Mouse (Mus musculus): ENCODE data around the gene Ttc7b. TPM values are rescaled to one million over a fixed set of nuclear protein-coding genes. Genes with fewer than 3 reads are reported as not detected.

Ttc7b gene
- total and polyA plus RNA-seq, 3 experiments: 11.7 to 23.7 TPM; not detected in 1

DNA sequence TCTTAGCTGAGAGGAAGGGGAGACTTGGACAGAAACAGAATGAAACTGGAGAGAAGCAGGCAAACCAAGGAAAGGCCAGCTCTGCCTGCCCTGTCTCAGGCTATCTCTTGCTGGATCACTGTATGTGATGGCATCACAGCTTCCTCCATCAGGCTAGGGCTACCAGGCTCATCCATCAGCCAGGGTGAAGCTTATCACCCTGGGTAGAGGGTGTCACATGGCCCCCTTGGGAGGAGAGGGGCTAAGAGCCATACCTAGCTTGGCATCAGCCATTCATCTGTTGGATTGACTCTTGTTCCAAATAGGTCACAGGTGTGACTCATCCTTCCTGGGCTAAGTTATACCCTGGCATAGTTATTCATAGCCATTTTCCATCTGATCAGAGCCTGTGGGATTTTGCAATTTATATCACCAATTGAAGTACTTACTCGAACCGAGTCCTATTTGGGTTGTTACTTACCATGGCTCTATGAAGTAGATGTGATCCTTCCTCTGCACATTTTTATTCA is 265.1 kb downstream of the Ttc7b start:
- peaks cover 0 to 1% of the 10 kb centered on the region in 2 experiments; a peak in 2 of 4 replicates for H3K27me3 ChIP-seq (ENCODE audit: control insufficient read depth in 1 of 2, insufficient read depth in 2 of 2, low read length in 2 of 2)
- H3K36me3 ChIP-seq (ENCODE audit: control insufficient read depth in 1 of 2, insufficient read depth in 2 of 2, low read length in 2 of 2): no peaks in the 10 kb centered on the region
- H3K79me2 ChIP-seq (ENCODE audit: control insufficient read depth, insufficient read depth, low read length, poor library complexity): no peaks in the 10 kb centered on the region
- no peak for DNase-seq (ENCODE audit: low read depth, low spot score)
- no peak overlapping the region for H3K27ac ChIP-seq (ENCODE audit: control insufficient read depth, low read depth, low read length)
- H3K4me1 ChIP-seq (ENCODE audit: control insufficient read depth in 1 of 2, insufficient read depth in 2 of 2, low read length in 2 of 2): no peaks in the 10 kb centered on the region
- no peaks in the 10 kb centered on the region for H3K9me3 ChIP-seq (replicated peaks; ENCODE audit: insufficient read depth, low read length)
- TF ChIP-seq MYB (IDR thresholded peaks at IDR 0.05; ENCODE audit: low read depth, low read length) (no peak), NELFE (IDR thresholded peaks at IDR 0.05; ENCODE audit: low read depth, low read length) (no peak), ZMIZ1 (IDR thresholded peaks at IDR 0.05; ENCODE audit: low read depth, low read length) (no peak), ZNF384 (IDR thresholded peaks at IDR 0.05; ENCODE audit: low read depth, low read length) (no peak), SIN3A (IDR thresholded peaks at IDR 0.05; ENCODE audit: low read length) (no peak), TCF12 (IDR thresholded peaks at IDR 0.05; ENCODE audit: low read depth, low read length) (no peak)
- no peak overlapping the region for H3K4me3 ChIP-seq (ENCODE audit: control insufficient read depth in 1 of 2, insufficient read depth in 1 of 2, low read depth in 2 of 2, low read length in 2 of 2)
- no peak overlapping the region for H3K9ac ChIP-seq (ENCODE audit: control insufficient read depth, low read depth, low read length, poor library complexity, severe bottlenecking)

DNA sequence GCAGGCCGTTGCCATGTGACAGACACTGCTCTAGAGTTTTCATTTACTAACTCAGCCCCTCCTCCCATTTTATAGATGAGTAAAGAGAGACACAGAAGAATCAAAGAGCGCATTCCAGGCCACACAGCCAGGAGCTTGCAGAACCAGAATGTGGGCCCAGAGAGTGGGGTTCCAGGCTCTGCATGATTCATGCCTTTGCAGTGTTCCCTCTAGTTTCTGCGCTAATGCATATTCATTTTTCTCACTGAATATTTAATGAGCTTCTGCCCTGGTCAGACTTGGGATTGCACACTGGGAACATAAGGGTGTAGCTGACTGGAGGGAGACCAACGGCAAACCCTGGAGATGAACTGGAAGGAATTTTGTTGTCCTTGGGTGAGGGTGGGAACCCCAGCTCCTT is 266.2 kb downstream of the Ttc7b start:
- H3K27ac ChIP-seq (ENCODE audit: control insufficient read depth, low read depth, low read length): no peak overlapping the region
- H3K9ac ChIP-seq (ENCODE audit: control insufficient read depth, low read depth, low read length, poor library complexity, severe bottlenecking): no peak overlapping the region
- H3K9me3 ChIP-seq (replicated peaks; ENCODE audit: insufficient read depth, low read length): no peaks in the 10 kb centered on the region
- no peaks in the 10 kb centered on the region for H3K79me2 ChIP-seq (ENCODE audit: control insufficient read depth, insufficient read depth, low read length, poor library complexity)
- no peak overlapping the region for H3K4me3 ChIP-seq (ENCODE audit: control insufficient read depth in 1 of 2, insufficient read depth in 1 of 2, low read depth in 2 of 2, low read length in 2 of 2)
- no peaks in the 10 kb centered on the region for H3K4me1 ChIP-seq (ENCODE audit: control insufficient read depth in 1 of 2, insufficient read depth in 2 of 2, low read length in 2 of 2)
- no peak for DNase-seq (ENCODE audit: low read depth, low spot score)
- H3K27me3 ChIP-seq (ENCODE audit: control insufficient read depth in 1 of 2, insufficient read depth in 2 of 2, low read length in 2 of 2): no peaks in the 10 kb centered on the region; a peak in 1 of 4 replicates
- no peaks in the 10 kb centered on the region for H3K36me3 ChIP-seq (ENCODE audit: control insufficient read depth in 1 of 2, insufficient read depth in 2 of 2, low read length in 2 of 2)
- TF ChIP-seq MXI1 (IDR thresholded peaks at IDR 0.05; ENCODE audit: low read depth, low read length) (no peak), MAX (IDR thresholded peaks at IDR 0.05; ENCODE audit: low read length) (no peak), MYC (IDR thresholded peaks at IDR 0.05; ENCODE audit: low read depth, low read length) (no peak), E2F4 (IDR thresholded peaks at IDR 0.05; ENCODE audit: borderline replicate concordance, low read depth, low read length) (no peak), MYB (IDR thresholded peaks at IDR 0.05; ENCODE audit: low read depth, low read length) (no peak), TCF12 (IDR thresholded peaks at IDR 0.05; ENCODE audit: low read depth, low read length) (no peak)

Other genes starting within 250 kb of the Ttc7b start
- 0.92 and 1.6 TPM in 2 replicates for gene Rps6ka5, start 206.2 kb upstream of the Ttc7b start, total RNA-seq (2012; rRNA removed)
- gene Rps6ka5, start 206.2 kb upstream of the Ttc7b start, polyA plus RNA-seq (2012; ENCODE audit: insufficient read depth in 1 of 2, insufficient read length in 2 of 2, low read depth in 1 of 2, low replicate concordance in 2 of 2, missing spikeins in 1 of 2): 1 to 10 TPM in 1 of 2 experiments, not detected in 1; 3.3 TPM